Mouse (Mus musculus) kidney, embryonic 14.5 days (tissue): ENCODE data around the gene Txndc12. TPM values are rescaled to one million over a fixed set of nuclear protein-coding genes. Genes with fewer than 3 reads are reported as not detected.

ENCODE experiments used
- ATAC-seq: fragments of 200-750 bp; cut with Nextera tagmentation; 2 replicates; pipeline ENCODE4 v1.8.0; 2017; ENCODE audit warnings: moderate number of reproducible peaks, mild to moderate bottlenecking, moderate TSS enrichment, moderate library complexity; ENCODE audit not compliant: low FRiP score, low TSS enrichment
- H3K27ac ChIP-seq: fragments of 300-500 bp; sonication (generic); 2 replicates; pipeline ENCODE4 v1.5.1; 2014; ENCODE audit warnings: low read depth, mild to moderate bottlenecking, low read length, moderate library complexity, mixed read lengths
- H3K27me3 ChIP-seq: fragments of 300-500 bp; sonication (generic); 2 replicates; pipeline ENCODE4 v1.6.1; 2014; ENCODE audit warnings: mild to moderate bottlenecking, low read length; ENCODE audit not compliant: control insufficient read depth, insufficient read depth
- H3K36me3 ChIP-seq: fragments of 300-500 bp; sonication (generic); 2 replicates; pipeline ENCODE4 v1.6.1; 2014; ENCODE audit warnings: low read length, mixed read lengths; ENCODE audit not compliant: control insufficient read depth, insufficient read depth
- H3K4me1 ChIP-seq: fragments of 300-500 bp; sonication (generic); 2 replicates; pipeline ENCODE4 v1.6.1; 2014; ENCODE audit warnings: low read length, mixed read lengths; ENCODE audit not compliant: control insufficient read depth, insufficient read depth
- H3K4me2 ChIP-seq: fragments of 300-500 bp; sonication (generic); replicated peaks from 2 replicates; pipeline ENCODE4 v1.6.1; 2014; ENCODE audit warnings: low read depth, mild to moderate bottlenecking, low read length
- H3K4me3 ChIP-seq: fragments of 300-500 bp; sonication (generic); 2 replicates; pipeline ENCODE4 v1.5.1; 2014; ENCODE audit warnings: mild to moderate bottlenecking, low read length
- H3K9ac ChIP-seq: fragments of 300-500 bp; sonication (generic); 2 replicates; pipeline ENCODE4 v1.6.1; 2014; ENCODE audit warnings: low read depth, mild to moderate bottlenecking, low read length, moderate library complexity
- H3K9me3 ChIP-seq: fragments of 300-500 bp; sonication (generic); 2 replicates; pipeline ENCODE4 v1.6.1; 2016; ENCODE audit warnings: low read length; ENCODE audit not compliant: control insufficient read depth
- WGBS: fragments of 180-500 bp; shearing (Covaris S2); extraction: QIAGEN DNeasy Blood & Tissue Kit; methylation state at CpG from one replicate; pipeline ENCODE4 v1.1.7; 2014; 5-methylcytosine and 5-hydroxymethylcytosine counted together
- polyA plus RNA-seq: library from polyadenylated mRNA; unstranded; fragments of >200 nt; fragmentation: Nextera tagmentation; extraction: Ambion mirVana; gene quantifications from 2 replicates; pipeline ENCODE4 v1.2.1, GENCODE M21; 2014

Gene Txndc12
- polyA plus RNA-seq, 1 experiment from 2014 or later: 117 TPM

- H3K4me2 ChIP-seq: no peak overlapping the region
- H3K9me3 ChIP-seq: no peaks in the 10 kb centered on the region
- ATAC-seq: no peak
- no peaks in the 10 kb centered on the region for H3K27me3 ChIP-seq
- H3K4me3 ChIP-seq: no peak overlapping the region
- H3K36me3 ChIP-seq: peaks cover 6% of the 10 kb centered on the region; the same call in 1 of the 2 replicates
- no peaks in the 10 kb centered on the region for H3K4me1 ChIP-seq
- H3K27ac ChIP-seq: no peak overlapping the region
- H3K9ac ChIP-seq: no peak overlapping the region
- 69% methylated on average over 6 of the region's 6 CpGs for WGBS
These were observed 22.9 kb upstream of the Txndc12 start for GRCm38 (mm10) chr4:108811550-108811949.

- Histone ChIP-seq H3K27me3 (no peaks in the 10 kb centered on the region), H3K27ac (no peak overlapping the region), H3K4me2 (no peak overlapping the region), H3K4me3 (no peak overlapping the region), H3K4me1 (0 out of 2 replicates have a peak, but pooled peaks cover under 1% of the 10 kb centered on the region), H3K9ac (no peak overlapping the region), H3K36me3 (peaks cover 80% of the 10 kb centered on the region), H3K9me3 (no peaks in the 10 kb centered on the region)
- no peak for ATAC-seq
- 91% methylated on average over 3 of the region's 3 CpGs for WGBS
These were observed 8.7 kb upstream of the Txndc12 start for GRCm38 (mm10) chr4:108825677-108826076.

- WGBS: 97% methylated on average over 1 of the region's 1 CpGs
- no peak overlapping the region for H3K4me3 ChIP-seq
- H3K9me3 ChIP-seq: no peaks in the 10 kb centered on the region
- ATAC-seq: no peak
- H3K27ac ChIP-seq: no peak overlapping the region
- H3K27me3 ChIP-seq: no peaks in the 10 kb centered on the region
- peaks cover 76% of the 10 kb centered on the region for H3K36me3 ChIP-seq
- H3K9ac ChIP-seq: no peak overlapping the region
- H3K4me1 ChIP-seq: 0 out of 2 replicates have a peak, but pooled peaks cover 4% of the 10 kb centered on the region
- H3K4me2 ChIP-seq: no peak overlapping the region
These were observed 8.3 kb upstream of the Txndc12 start for GRCm38 (mm10) chr4:108826096-108826495.

GRCm38 (mm10) chr4:108826643-108827042, 7.8 kb upstream of the Txndc12 start:
- peaks cover 74% of the 10 kb centered on the region for H3K36me3 ChIP-seq
- 0 out of 2 replicates have a peak, but pooled peaks cover 5% of the 10 kb centered on the region for H3K4me1 ChIP-seq
- WGBS: 96% methylated on average over 2 of the region's 2 CpGs
- H3K4me2 ChIP-seq: no peak overlapping the region
- no peak overlapping the region for H3K27ac ChIP-seq
- no peaks in the 10 kb centered on the region for H3K27me3 ChIP-seq
- H3K4me3 ChIP-seq: no peak overlapping the region
- H3K9me3 ChIP-seq: no peaks in the 10 kb centered on the region
- H3K9ac ChIP-seq: no peak overlapping the region
- ATAC-seq: no peak

- H3K27ac ChIP-seq: no peak overlapping the region
- H3K4me2 ChIP-seq: no peak overlapping the region
- peaks cover 36% of the 10 kb centered on the region for H3K36me3 ChIP-seq
- H3K4me1 ChIP-seq: peaks cover 9% of the 10 kb centered on the region; the same call in 1 of the 2 replicates
- no peaks in the 10 kb centered on the region for H3K9me3 ChIP-seq
- H3K4me3 ChIP-seq: no peak overlapping the region
- ATAC-seq: no peak
- H3K9ac ChIP-seq: no peak overlapping the region
- WGBS: 91% methylated on average over 1 of the region's 1 CpGs
- H3K27me3 ChIP-seq: no peaks in the 10 kb centered on the region
These were observed 3.7 kb upstream of the Txndc12 start for GRCm38 (mm10) chr4:108830698-108831097.

- peak within 1 kb of the TSS; percentile 100 for H3K27ac ChIP-seq
- under 1% methylated on average over 70 of the region's 73 CpGs for WGBS
- peaks cover 17% of the 10 kb centered on the region for H3K36me3 ChIP-seq
- H3K9ac ChIP-seq: peak within 1 kb of the TSS; percentile 98
- H3K4me1 ChIP-seq: peaks cover 15% of the 10 kb centered on the region; the same call in 1 of the 2 replicates
- peak; percentile 95 for ATAC-seq
- peak within 1 kb of the TSS; percentile 98 for H3K4me3 ChIP-seq
- no peaks in the 10 kb centered on the region for H3K27me3 ChIP-seq
- H3K4me2 ChIP-seq: peak within 1 kb of the TSS; percentile 81
- no peaks in the 10 kb centered on the region for H3K9me3 ChIP-seq
These were observed 1.2 kb upstream of the Txndc12 start, which contains the start of gene Btf3l4 for GRCm38 (mm10) chr4:108832916-108833827. TSS of gene Btf3l4 (minus strand) at chr4:108833614.

- no peaks in the 10 kb centered on the region for H3K27me3 ChIP-seq
- peak overlapping the region; percentile 100 for H3K27ac ChIP-seq
- H3K4me3 ChIP-seq: peak overlapping the region; percentile 98
- peak overlapping the region; percentile 81 for H3K4me2 ChIP-seq
- peak overlapping the region; percentile 98 for H3K9ac ChIP-seq
- peaks cover 14% of the 10 kb centered on the region for H3K36me3 ChIP-seq
- whole genome bisulfite sequencing: under 1% methylated on average over 6 of the region's 6 CpGs
- no peak for ATAC-seq
- H3K4me1 ChIP-seq: peaks cover 15% of the 10 kb centered on the region; the same call in 1 of the 2 replicates
- no peaks in the 10 kb centered on the region for H3K9me3 ChIP-seq
These were observed 630 bp upstream of the Txndc12 start for GRCm38 (mm10) chr4:108833828-108834114.

- peak overlapping the region; percentile 98 for H3K4me3 ChIP-seq
- peak overlapping the region; percentile 98 for H3K9ac ChIP-seq
- H3K9me3 ChIP-seq: no peaks in the 10 kb centered on the region
- no peaks in the 10 kb centered on the region for H3K27me3 ChIP-seq
- peaks cover 5% of the 10 kb centered on the region for H3K36me3 ChIP-seq
- H3K4me1 ChIP-seq: peaks cover 15% of the 10 kb centered on the region; the same call in 1 of the 2 replicates
- peak overlapping the region; percentile 100 for H3K27ac ChIP-seq
- ATAC-seq: no peak
- H3K4me2 ChIP-seq: peak overlapping the region; percentile 81
- WGBS: under 1% methylated on average over 15 of the region's 15 CpGs
These were observed 540 bp downstream of the Txndc12 start for GRCm38 (mm10) chr4:108834971-108835311.

GRCm38 (mm10) chr4:108835496-108835895, 1.1 kb downstream of the Txndc12 start:
- H3K9ac ChIP-seq: peak overlapping the region; percentile 98
- H3K4me1 ChIP-seq: peaks cover 15% of the 10 kb centered on the region; the same call in 1 of the 2 replicates
- H3K27me3 ChIP-seq: no peaks in the 10 kb centered on the region
- H3K4me3 ChIP-seq: peak overlapping the region; percentile 98
- H3K9me3 ChIP-seq: no peaks in the 10 kb centered on the region
- H3K36me3 ChIP-seq: no peaks in the 10 kb centered on the region
- 0 out of 2 replicates have a peak overlapping the region, but pooled peaks have one; percentile 100 for H3K27ac ChIP-seq
- peak overlapping the region; percentile 81 for H3K4me2 ChIP-seq
- 61% methylated on average over 3 of the region's 3 CpGs for WGBS
- no peak for ATAC-seq
